Mouse (Mus musculus) kidney, embryonic 15.5 days (tissue): Measurements from ENCODE around the gene Fbxo47. TPM values are rescaled to one million over a fixed set of nuclear protein-coding genes. Genes with fewer than 3 reads are reported as not detected.
A peak's percentile ranks its signal among the peaks of the same experiment; 100 is the strongest.
"Not testable (repeated sequence)": the region's sequence is repeated elsewhere in the genome, so short reads cannot be mapped to it uniquely, and the experiment has no call there.

ENCODE experiments used
- ATAC-seq: fragments of 200-750 bp; cut with Nextera tagmentation; replicated peaks from 2 replicates; pipeline ENCODE4 v1.8.0; 2017; ENCODE audit warnings: moderate TSS enrichment; ENCODE audit not compliant: low FRiP score
- H3K27ac ChIP-seq: fragments of 300-500 bp; sonication (generic); 2 replicates; pipeline ENCODE4 v1.5.1; 2015; ENCODE audit warnings: mild to moderate bottlenecking, inconsistent platforms
- H3K27me3 ChIP-seq: fragments of 300-500 bp; sonication (generic); 2 replicates; pipeline ENCODE4 v1.6.1; 2015; ENCODE audit warnings: inconsistent platforms
- H3K36me3 ChIP-seq: fragments of 300-500 bp; sonication (generic); 2 replicates; pipeline ENCODE4 v1.6.1; 2015; ENCODE audit warnings: inconsistent platforms
- H3K4me1 ChIP-seq: fragments of 300-500 bp; sonication (generic); 2 replicates; pipeline ENCODE4 v1.6.1; 2015; ENCODE audit warnings: inconsistent platforms
- H3K4me2 ChIP-seq: fragments of 300-500 bp; sonication (generic); 2 replicates; pipeline ENCODE4 v1.6.1; 2015; ENCODE audit warnings: moderate library complexity, mild to moderate bottlenecking, inconsistent platforms
- H3K4me3 ChIP-seq: fragments of 300-500 bp; sonication (generic); replicated peaks from 2 replicates; pipeline ENCODE4 v1.5.1; 2015; ENCODE audit warnings: mild to moderate bottlenecking, inconsistent platforms
- H3K9ac ChIP-seq: fragments of 300-500 bp; sonication (generic); 2 replicates; pipeline ENCODE4 v1.6.1; 2015; ENCODE audit warnings: mild to moderate bottlenecking, inconsistent platforms
- H3K9me3 ChIP-seq: fragments of 300-500 bp; sonication (generic); replicated peaks from 2 replicates; pipeline ENCODE4 v1.6.1; 2016; ENCODE audit warnings: inconsistent platforms
- WGBS: fragments of 180-500 bp; shearing (Covaris S2); methylation state at CpG from one replicate; pipeline ENCODE4 v1.1.7; 2015; ENCODE audit warnings: mixed read lengths; 5-methylcytosine and 5-hydroxymethylcytosine counted together
- polyA plus RNA-seq: library from polyadenylated mRNA; unstranded; fragments of >200 nt; fragmentation: Nextera tagmentation; extraction: Ambion mirVana; gene quantifications from 2 replicates; pipeline ENCODE4 v1.2.1, GENCODE M21; 2015

The Fbxo47 gene
- polyA plus RNA-seq, 1 experiment from 2014 or later: 0.73 TPM

GRCm38 (mm10) chr11:97840135-97840490 is 43.8 kb downstream of the Fbxo47 start:
- Histone ChIP-seq H3K9me3 (no peaks in the 10 kb centered on the region), H3K4me1 (peaks cover 28% of the 10 kb centered on the region), H3K36me3 (peaks cover 28% of the 10 kb centered on the region), H3K4me3 (no peak overlapping the region; the same call in 1 of the 2 replicates), H3K27ac (peak overlapping the region; percentile 85), H3K4me2 (peak overlapping the region; percentile 77), H3K9ac (no peak overlapping the region), H3K27me3 (no peaks in the 10 kb centered on the region)
- 72% methylated on average over 2 of the region's 2 CpGs for WGBS
- no peak for ATAC-seq

GRCm38 (mm10) chr11:97839441-97840134 is 44.4 kb downstream of the Fbxo47 start:
- WGBS: 55% methylated on average over 11 of the region's 11 CpGs
- no peak overlapping the region for H3K9ac ChIP-seq
- peak overlapping the region; percentile 61; the same call in 1 of the 2 replicates for H3K27ac ChIP-seq
- H3K4me2 ChIP-seq: peak overlapping the region; percentile 12; the same call in 1 of the 2 replicates
- H3K36me3 ChIP-seq: peaks cover 33% of the 10 kb centered on the region
- H3K4me3 ChIP-seq: no peak overlapping the region
- H3K4me1 ChIP-seq: peaks cover 28% of the 10 kb centered on the region
- H3K27me3 ChIP-seq: no peaks in the 10 kb centered on the region
- no peaks in the 10 kb centered on the region for H3K9me3 ChIP-seq
- no peak for ATAC-seq

GRCm38 (mm10) chr11:97838779-97839440 is 45.0 kb downstream of the Fbxo47 start:
- Histone ChIP-seq H3K27ac (peak overlapping the region; percentile 61; the same call in 1 of the 2 replicates), H3K4me2 (peak overlapping the region; percentile 12; the same call in 1 of the 2 replicates), H3K9me3 (no peaks in the 10 kb centered on the region), H3K9ac (no peak overlapping the region), H3K36me3 (peaks cover 40% of the 10 kb centered on the region), H3K27me3 (no peaks in the 10 kb centered on the region), H3K4me1 (peaks cover 28% of the 10 kb centered on the region), H3K4me3 (no peak overlapping the region)
- no peak for ATAC-seq
- 38% methylated on average over 10 of the region's 10 CpGs for WGBS

- Histone ChIP-seq H3K9me3 (no peaks in the 10 kb centered on the region), H3K36me3 (peaks cover 50% of the 10 kb centered on the region), H3K4me3 (no peak overlapping the region), H3K27ac (no peak overlapping the region), H3K4me2 (no peak overlapping the region), H3K27me3 (no peaks in the 10 kb centered on the region), H3K9ac (no peak overlapping the region), H3K4me1 (peaks cover 28% of the 10 kb centered on the region)
- ATAC-seq: no peak
- 89% methylated on average over 7 of the region's 7 CpGs for WGBS
These were observed 46.3 kb downstream of the Fbxo47 start for GRCm38 (mm10) chr11:97837641-97838149.

- peaks cover 52% of the 10 kb centered on the region for H3K36me3 ChIP-seq
- 86% methylated on average over 9 of the region's 9 CpGs for WGBS
- not testable (repeated sequence) for H3K9ac ChIP-seq, H3K4me2 ChIP-seq, ATAC-seq, H3K4me3 ChIP-seq, H3K27ac ChIP-seq, H3K27me3 ChIP-seq, H3K9me3 ChIP-seq
- H3K4me1 ChIP-seq: peaks cover 25% of the 10 kb centered on the region
These were observed 46.9 kb downstream of the Fbxo47 start for GRCm38 (mm10) chr11:97837051-97837450.

- Histone ChIP-seq H3K27me3 (no peaks in the 10 kb centered on the region), H3K36me3 (peaks cover 57% of the 10 kb centered on the region), H3K4me3 (no peak overlapping the region), H3K9ac (no peak overlapping the region), H3K9me3 (no peaks in the 10 kb centered on the region), H3K4me1 (peaks cover 24% of the 10 kb centered on the region), H3K4me2 (no peak overlapping the region), H3K27ac (no peak overlapping the region)
- 62% methylated on average over 8 of the region's 8 CpGs for WGBS
- ATAC-seq: no peak
These were observed 47.4 kb downstream of the Fbxo47 start for GRCm38 (mm10) chr11:97836541-97836940.

- Histone ChIP-seq H3K9me3 (no peaks in the 10 kb centered on the region), H3K36me3 (peaks cover 83% of the 10 kb centered on the region), H3K4me3 (no peak overlapping the region)
These were observed 50.6 kb downstream of the Fbxo47 start for GRCm38 (mm10) chr11:97833352-97833751.

GRCm38 (mm10) chr11:97832001-97832400 is 52.0 kb downstream of the Fbxo47 start:
- no peaks in the 10 kb centered on the region for H3K27me3 ChIP-seq
- 64% methylated on average over 11 of the region's 11 CpGs for WGBS
- H3K27ac ChIP-seq: no peak overlapping the region
- no peak overlapping the region for H3K4me3 ChIP-seq
- H3K9ac ChIP-seq: no peak overlapping the region
- ATAC-seq: no peak
- no peak overlapping the region for H3K4me2 ChIP-seq
- no peaks in the 10 kb centered on the region for H3K9me3 ChIP-seq
- 0 out of 2 replicates have a peak, but pooled peaks cover 10% of the 10 kb centered on the region for H3K4me1 ChIP-seq
- peaks cover 85% of the 10 kb centered on the region for H3K36me3 ChIP-seq

More at GRCm38 (mm10) chr11:97833352-97833751, 50.6 kb downstream of the Fbxo47 start:
- 77% methylated on average over 15 of the region's 15 CpGs for WGBS
- H3K4me1 ChIP-seq: 0 out of 2 replicates have a peak, but pooled peaks cover 10% of the 10 kb centered on the region
- ATAC-seq: no peak
- H3K4me2 ChIP-seq: no peak overlapping the region
- no peak overlapping the region for H3K9ac ChIP-seq
- H3K27me3 ChIP-seq: no peaks in the 10 kb centered on the region
- no peak overlapping the region for H3K27ac ChIP-seq

GRCm38 (mm10) chr11:97830501-97830900 is 53.5 kb downstream of the Fbxo47 start:
- peaks cover 85% of the 10 kb centered on the region for H3K36me3 ChIP-seq
- no peaks in the 10 kb centered on the region for H3K9me3 ChIP-seq
- no peak overlapping the region for H3K9ac ChIP-seq
- H3K4me2 ChIP-seq: no peak overlapping the region
- peaks cover 24% of the 10 kb centered on the region for H3K4me1 ChIP-seq
- 0 out of 2 replicates have a peak overlapping the region, but pooled peaks have one; percentile 2 for H3K27ac ChIP-seq
- no peak overlapping the region for H3K4me3 ChIP-seq
- no peak for ATAC-seq
- WGBS: 75% methylated on average over 6 of the region's 6 CpGs
- no peaks in the 10 kb centered on the region for H3K27me3 ChIP-seq

GRCm38 (mm10) chr11:97829913-97830476 is 54.0 kb downstream of the Fbxo47 start:
- Histone ChIP-seq H3K27me3 (no peaks in the 10 kb centered on the region), H3K4me3 (no peak overlapping the region), H3K4me1 (peaks cover 29% of the 10 kb centered on the region), H3K27ac (no peak overlapping the region), H3K4me2 (no peak overlapping the region), H3K9ac (no peak overlapping the region), H3K36me3 (peaks cover 85% of the 10 kb centered on the region), H3K9me3 (no peaks in the 10 kb centered on the region)
- ATAC-seq: no peak
- WGBS: 83% methylated on average over 12 of the region's 12 CpGs

GRCm38 (mm10) chr11:97829365-97829764 is 54.6 kb downstream of the Fbxo47 start:
- no peaks in the 10 kb centered on the region for H3K27me3 ChIP-seq
- H3K36me3 ChIP-seq: peaks cover 85% of the 10 kb centered on the region
- peaks cover 35% of the 10 kb centered on the region for H3K4me1 ChIP-seq
- H3K9me3 ChIP-seq: no peaks in the 10 kb centered on the region
- 90% methylated on average over 7 of the region's 7 CpGs for WGBS
- no peak overlapping the region for H3K4me3 ChIP-seq
- H3K4me2 ChIP-seq: no peak overlapping the region
- ATAC-seq: no peak
- no peak overlapping the region for H3K27ac ChIP-seq
- no peak overlapping the region for H3K9ac ChIP-seq

GRCm38 (mm10) chr11:97827654-97828053 is 56.3 kb downstream of the Fbxo47 start:
- H3K4me2 ChIP-seq: no peak overlapping the region
- H3K36me3 ChIP-seq: peaks cover 85% of the 10 kb centered on the region
- no peak overlapping the region for H3K9ac ChIP-seq
- peaks cover 44% of the 10 kb centered on the region for H3K4me1 ChIP-seq
- no peak overlapping the region for H3K27ac ChIP-seq
- H3K4me3 ChIP-seq: no peak overlapping the region
- WGBS: 87% methylated on average over 6 of the region's 6 CpGs
- no peaks in the 10 kb centered on the region for H3K9me3 ChIP-seq
- ATAC-seq: no peak
- no peaks in the 10 kb centered on the region for H3K27me3 ChIP-seq
